Mouse (Mus musculus) E14TG2a.4 (cell line): ENCODE results near the gene Mipol1.

Source experiments
- CTCF ChIP-seq: conservative IDR thresholded peaks from 2 replicates; pipeline ENCODE4 v1.5.1; 2014; ENCODE audit warnings: low read length
- NANOG ChIP-seq: IDR thresholded peaks from 2 replicates; pipeline ENCODE4 v1.6.1; 2014; ENCODE audit warnings: borderline replicate concordance, low read length, mixed read lengths

DNA sequence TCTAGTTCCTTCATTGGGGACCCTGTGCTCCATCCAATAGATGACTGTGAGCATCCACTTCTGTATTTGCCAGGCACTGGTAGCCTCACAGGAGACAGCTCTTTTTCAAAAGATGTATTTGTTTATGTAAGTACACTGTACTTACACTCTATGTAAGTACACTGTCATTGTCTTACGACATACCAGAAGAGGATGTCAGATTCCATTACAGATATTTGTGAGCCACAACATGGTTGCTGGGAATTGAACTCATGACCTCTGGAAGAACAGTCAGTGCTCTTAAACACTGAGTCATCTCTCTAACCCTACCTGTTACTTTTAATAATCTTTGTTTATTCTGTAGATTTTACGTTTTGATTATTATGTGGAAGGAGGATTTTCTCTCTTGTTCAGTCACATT is 109.9 kb downstream of the Mipol1 start:
- no peak for TF ChIP-seq CTCF
- TF ChIP-seq NANOG = no peak
